ENCODE assay signal across 31 mouse cellular contexts in genomic region chr1:139405766-139406165, GRCm38 (mm10). TPM values are rescaled to one million over a fixed set of nuclear protein-coding genes. Genes with fewer than 3 reads are reported as not detected.
A peak's percentile ranks its signal among the peaks of the same experiment; 100 is the strongest.
DNase-seq lines count a peak whose midpoint lies in the region; ATAC-seq and TF ChIP-seq lines count a peak whose summit lies in the region.
"Had no signal": no experiment of that assay in that cellular context is flagged by ENCODE, and none has a peak within 500 bp of the region (broad histone marks: within the 10 kb centered on the region; RNA-seq: fewer than 3 reads in every experiment).

No protein-coding gene starts in this region.

- no peak overlapping the region for H3K9ac ChIP-seq in forebrain, postnatal 0 days
- H3K9ac ChIP-seq in midbrain, postnatal 0 days (replicated peaks; ENCODE audit: low read length, poor library complexity, severe bottlenecking) = no peak overlapping the region
- no peak overlapping the region for H3K9ac ChIP-seq in midbrain, embryonic 11.5 days (ENCODE audit: low read length)
- H3K9ac ChIP-seq: forebrain, embryonic 13.5 days; hindbrain, embryonic 15.5 days; intestine, embryonic 15.5 days; kidney, embryonic 15.5 days; liver, embryonic 14.5 days; midbrain, embryonic 13.5 days had no signal

- H3K36me3 ChIP-seq in forebrain, postnatal 0 days (ENCODE audit: insufficient read depth) = no peaks in the 10 kb centered on the region
- H3K36me3 ChIP-seq in forebrain, embryonic 10.5 days (replicated peaks) = no peaks in the 10 kb centered on the region
- H3K36me3 ChIP-seq in midbrain, postnatal 0 days (ENCODE audit: insufficient read depth, low read length) = no peaks in the 10 kb centered on the region
- no peaks in the 10 kb centered on the region for H3K36me3 ChIP-seq in midbrain, embryonic 11.5 days (ENCODE audit: control insufficient read depth, insufficient read depth, low read length)
- H3K36me3 ChIP-seq: hindbrain, embryonic 15.5 days; intestine, embryonic 15.5 days; kidney, embryonic 15.5 days; midbrain, embryonic 13.5 days had no signal

- peak; percentile 42 for TF ChIP-seq CTCF in forebrain, postnatal 0 days (IDR thresholded peaks at IDR 0.05; ENCODE audit: low read depth)
- TF ChIP-seq CTCF in layer of hippocampus, adult 2 months (conservative IDR thresholded peaks at IDR 0.05) = peak; percentile 61
- TF ChIP-seq CTCF in midbrain, postnatal 0 days (IDR thresholded peaks at IDR 0.05) = peak; percentile 68

- H3K9me3 ChIP-seq in forebrain, postnatal 0 days (ENCODE audit: low read length) = no peaks in the 10 kb centered on the region
- 0 out of 2 replicates have a peak, but pooled peaks cover 3% of the 10 kb centered on the region for H3K9me3 ChIP-seq in forebrain, embryonic 10.5 days
- H3K9me3 ChIP-seq in midbrain, postnatal 0 days (ENCODE audit: low read length) = no peaks in the 10 kb centered on the region
- no peaks in the 10 kb centered on the region for H3K9me3 ChIP-seq in midbrain, embryonic 11.5 days (ENCODE audit: control insufficient read depth, low read length)
- H3K9me3 ChIP-seq: forebrain, embryonic 13.5 days; hindbrain, embryonic 15.5 days; kidney, embryonic 15.5 days; midbrain, embryonic 13.5 days had no signal

- no peaks in the 10 kb centered on the region for H3K27me3 ChIP-seq in forebrain, postnatal 0 days (ENCODE audit: insufficient read depth, low read length)
- H3K27me3 ChIP-seq in forebrain, embryonic 10.5 days (ENCODE audit: poor library complexity, severe bottlenecking) = no peaks in the 10 kb centered on the region
- H3K27me3 ChIP-seq in midbrain, postnatal 0 days (ENCODE audit: insufficient read depth, low read length) = no peaks in the 10 kb centered on the region
- no peaks in the 10 kb centered on the region for H3K27me3 ChIP-seq in midbrain, embryonic 11.5 days (ENCODE audit: control insufficient read depth, insufficient read depth, low read length)
- H3K27me3 ChIP-seq: forebrain, embryonic 13.5 days; hindbrain, embryonic 15.5 days; intestine, embryonic 15.5 days; kidney, embryonic 15.5 days; megakaryocyte, embryonic 14.5 days; midbrain, embryonic 13.5 days had no signal

- no peak overlapping the region for H3K27ac ChIP-seq in forebrain, postnatal 0 days (ENCODE audit: low read depth, low read length)
- no peak overlapping the region for H3K27ac ChIP-seq in forebrain, embryonic 10.5 days
- H3K27ac ChIP-seq in layer of hippocampus, adult 2 months = no peak overlapping the region
- no peak overlapping the region for H3K27ac ChIP-seq in midbrain, postnatal 0 days (ENCODE audit: low read depth, low read length)
- no peak overlapping the region for H3K27ac ChIP-seq in midbrain, embryonic 11.5 days (ENCODE audit: low read depth, low read length)
- H3K27ac ChIP-seq: forebrain, embryonic 13.5 days; gastrocnemius, adult 2 months; hindbrain, embryonic 15.5 days; intestine, embryonic 15.5 days; kidney, embryonic 15.5 days; liver, embryonic 14.5 days; midbrain, embryonic 13.5 days had no signal

- no peak overlapping the region for H3K4me3 ChIP-seq in forebrain, postnatal 0 days (ENCODE audit: low read depth, low read length)
- no peak overlapping the region for H3K4me3 ChIP-seq in forebrain, embryonic 10.5 days
- H3K4me3 ChIP-seq in layer of hippocampus, adult 2 months = no peak overlapping the region
- H3K4me3 ChIP-seq in midbrain, postnatal 0 days (ENCODE audit: low read depth, low read length) = no peak overlapping the region
- no peak overlapping the region for H3K4me3 ChIP-seq in midbrain, embryonic 11.5 days (ENCODE audit: low read depth, low read length)
- H3K4me3 ChIP-seq: erythroblast, embryonic 14.5 days; forebrain, embryonic 13.5 days; gastrocnemius, adult 2 months; hindbrain, embryonic 15.5 days; intestine, embryonic 15.5 days; kidney, embryonic 15.5 days; megakaryocyte, embryonic 14.5 days; midbrain, embryonic 13.5 days had no signal

- no peaks in the 10 kb centered on the region for H3K4me1 ChIP-seq in forebrain, postnatal 0 days (ENCODE audit: insufficient read depth)
- no peaks in the 10 kb centered on the region for H3K4me1 ChIP-seq in forebrain, embryonic 10.5 days
- no peaks in the 10 kb centered on the region for H3K4me1 ChIP-seq in midbrain, postnatal 0 days (ENCODE audit: insufficient read depth, low read length)
- no peaks in the 10 kb centered on the region for H3K4me1 ChIP-seq in midbrain, embryonic 11.5 days (ENCODE audit: control insufficient read depth, insufficient read depth, low read length)
- H3K4me1 ChIP-seq: forebrain, embryonic 13.5 days; hindbrain, embryonic 15.5 days; intestine, embryonic 15.5 days; kidney, embryonic 15.5 days; megakaryocyte, embryonic 14.5 days; midbrain, embryonic 13.5 days had no signal

- no peak overlapping the region for H3K4me2 ChIP-seq in forebrain, postnatal 0 days (ENCODE audit: low read depth)
- H3K4me2 ChIP-seq in midbrain, postnatal 0 days (ENCODE audit: low read depth, low read length, poor library complexity, severe bottlenecking) = no peak overlapping the region
- H3K4me2 ChIP-seq in midbrain, embryonic 11.5 days = no peak overlapping the region
- H3K4me2 ChIP-seq: forebrain, embryonic 13.5 days; heart, embryonic 11.5 days; hindbrain, embryonic 15.5 days; intestine, embryonic 15.5 days; kidney, embryonic 15.5 days; midbrain, embryonic 13.5 days had no signal

- no peak for ATAC-seq in forebrain, postnatal 0 days
- no peak for ATAC-seq in midbrain, postnatal 0 days (ENCODE audit: low FRiP score)
- no peak for ATAC-seq in midbrain, embryonic 11.5 days (ENCODE audit: low FRiP score)
- ATAC-seq in frontal cortex, adult (ENCODE audit: low TSS enrichment) = no peak
- ATAC-seq: forebrain, embryonic 13.5 days; intestine, embryonic 15.5 days; midbrain, embryonic 13.5 days had no signal

- peak; percentile 35 for DNase-seq in forebrain, postnatal 0 days
- no peak for DNase-seq in forebrain, embryonic 10.5 days (ENCODE audit: extremely low spot score, low spot score)
- no peak for DNase-seq in layer of hippocampus, adult 2 months (ENCODE audit: low spot score in 2 of 2)
- no peak for DNase-seq in layer of hippocampus, postnatal 36 days
- DNase-seq in midbrain, postnatal 0 days (ENCODE audit: low spot score) = peak; percentile 41
- no peak for DNase-seq in midbrain, embryonic 11.5 days (ENCODE audit: low spot score, missing footprints)
- DNase-seq: adrenal gland, postnatal 25 days; cerebellum, adult 18-20 months; cerebellum, postnatal 10 days; gastrocnemius, adult 2 months; gastrocnemius, postnatal 36 days; heart, adult 18-20 months; heart, postnatal 4 days; kidney, postnatal 36 days; liver; lung, adult 2 months; lung, postnatal 4 days; thymus, postnatal 4 days had no signal

RNA-seq across cellular contexts. Expression of gene Zbtb41, which starts 16.3 kb away (rescaled TPM):
- total RNA-seq in forebrain, postnatal 0 days (2014; rRNA removed) = 47.6 and 57.3 TPM in 2 replicates
- polyA plus RNA-seq in forebrain, postnatal 0 days (2015; fragmentation: Nextera tagmentation; extraction: Ambion mirVana) = 7.3 and 10.9 TPM in 2 replicates
- polyA plus RNA-seq in forebrain, embryonic 10.5 days (2016; fragmentation: Nextera tagmentation; extraction: Ambion mirVana) = 10.6 and 12.0 TPM in 2 replicates
- total RNA-seq in layer of hippocampus, adult 2 months (2021) = 10 to 100 TPM; 28.3 to 30.9 TPM
- total RNA-seq in layer of hippocampus, postnatal 36 days (2021) = 10 to 100 TPM; 28.4 to 32.0 TPM
- 54.5 and 65.1 TPM in 2 replicates for total RNA-seq in midbrain, postnatal 0 days (2014; rRNA removed)
- polyA plus RNA-seq in midbrain, postnatal 0 days (2015; fragmentation: Nextera tagmentation; extraction: Ambion mirVana) = 11.9 and 13.2 TPM in 2 replicates
- polyA plus RNA-seq in midbrain, embryonic 11.5 days (2014; fragmentation: Nextera tagmentation; extraction: Ambion mirVana) = 27.7 and 30.4 TPM in 2 replicates

RNA-seq across cellular contexts. Expression of gene Crb1, which starts 28.9 kb away (rescaled TPM):
- 3.2 and 4.8 TPM in 2 replicates for total RNA-seq in forebrain, postnatal 0 days (2014; rRNA removed)
- polyA plus RNA-seq in forebrain, postnatal 0 days (2015; fragmentation: Nextera tagmentation; extraction: Ambion mirVana) = 0.67 and 1.1 TPM in 2 replicates
- 0.73 and 1.0 TPM in 2 replicates for polyA plus RNA-seq in forebrain, embryonic 10.5 days (2016; fragmentation: Nextera tagmentation; extraction: Ambion mirVana)
- under 1 TPM; 0.32 to 0.82 TPM for total RNA-seq in layer of hippocampus, adult 2 months (2021)
- total RNA-seq in layer of hippocampus, postnatal 36 days (2021) = under 1 TPM; 0.35 TPM
- total RNA-seq in midbrain, postnatal 0 days (2014; rRNA removed) = 3.0 and 7.9 TPM in 2 replicates
- 1.1 and 1.8 TPM in 2 replicates for polyA plus RNA-seq in midbrain, postnatal 0 days (2015; fragmentation: Nextera tagmentation; extraction: Ambion mirVana)
- polyA plus RNA-seq in midbrain, embryonic 11.5 days (2014; fragmentation: Nextera tagmentation; extraction: Ambion mirVana) = 2.0 and 2.5 TPM in 2 replicates
- total RNA-seq: adrenal gland, postnatal 25 days; common myeloid progenitor, adult 5-6 weeks; gastrocnemius, adult 2 months; gastrocnemius, postnatal 36 days; neutrophil, adult 5-6 weeks had no signal
- polyA plus RNA-seq: erythroblast, embryonic 14.5 days; liver, embryonic 14.5 days; thymus, postnatal 0 days had no signal

RNA-seq across cellular contexts. Expression of gene Aspm, which starts 48.8 kb away (rescaled TPM):
- 3.2 and 5.4 TPM in 2 replicates for total RNA-seq in forebrain, postnatal 0 days (2014; rRNA removed)
- polyA plus RNA-seq in forebrain, postnatal 0 days (2015; fragmentation: Nextera tagmentation; extraction: Ambion mirVana) = 1.2 and 1.7 TPM in 2 replicates
- polyA plus RNA-seq in forebrain, embryonic 10.5 days (2016; fragmentation: Nextera tagmentation; extraction: Ambion mirVana) = 22.8 and 24.7 TPM in 2 replicates
- total RNA-seq in layer of hippocampus, adult 2 months (2021) = under 1 TPM; 0.64 to 0.88 TPM
- total RNA-seq in layer of hippocampus, postnatal 36 days (2021) = under 1 TPM; 0.66 to 1.00 TPM
- 2.7 and 4.0 TPM in 2 replicates for total RNA-seq in midbrain, postnatal 0 days (2014; rRNA removed)
- polyA plus RNA-seq in midbrain, postnatal 0 days (2015; fragmentation: Nextera tagmentation; extraction: Ambion mirVana) = 0.65 and 0.75 TPM in 2 replicates
- 30.0 and 31.5 TPM in 2 replicates for polyA plus RNA-seq in midbrain, embryonic 11.5 days (2014; fragmentation: Nextera tagmentation; extraction: Ambion mirVana)

Comparison
In these comparisons a context has a peak if more than half of its experiments do, and no peak if none do; other contexts are left out.
1. DNase-seq: peak in forebrain, postnatal 0 days (single experiment) and midbrain, postnatal 0 days (single experiment); none in forebrain, embryonic 10.5 days (single experiment), layer of hippocampus, adult 2 months (0 of 2), layer of hippocampus, postnatal 36 days (0 of 2) and midbrain, embryonic 11.5 days (single experiment).
2. Peak in every context shown above with its lines, with median percentiles within 50 percentile points of each other: CTCF ChIP-seq.